Mouse (Mus musculus) olfactory bulb, adult 2 months (tissue): ENCODE results near the gene Enho.

Experiments
- CTCF ChIP-seq: fragments of 200-500 bp; IDR thresholded peaks from 2 replicates; pipeline ENCODE4 v1.5.1; 2012; ENCODE audit warnings: low read depth, mild to moderate bottlenecking, low read length, moderate library complexity; ENCODE audit not compliant: insufficient read depth
- POLR2A ChIP-seq: fragments of 200-500 bp; IDR thresholded peaks from 2 replicates; pipeline ENCODE4 v1.6.1; 2012; ENCODE audit warnings: mild to moderate bottlenecking, low read depth, low read length, moderate library complexity; ENCODE audit not compliant: insufficient read depth

DNA sequence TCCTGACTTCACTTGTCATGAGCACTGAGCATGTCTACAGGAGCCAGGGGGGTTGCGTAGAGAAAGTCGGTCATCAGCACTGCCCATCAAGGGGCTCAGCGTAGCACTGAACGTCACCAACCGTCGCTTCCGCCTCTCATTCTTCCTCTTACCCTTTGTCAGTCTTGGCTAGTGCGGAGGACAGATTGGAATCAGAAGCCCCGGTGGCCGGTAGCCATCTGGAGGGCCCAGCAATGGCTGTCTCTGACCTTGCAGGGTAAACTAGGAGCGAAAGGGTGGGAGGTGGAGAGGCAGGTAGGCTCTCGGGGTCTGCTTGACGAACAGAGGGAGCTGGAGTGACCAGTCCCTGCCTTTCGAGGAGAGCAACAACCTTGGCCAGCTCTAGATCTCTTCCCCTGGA is 18.1 kb downstream of the Enho start:
- TF ChIP-seq POLR2A (no peak), CTCF (no peak)
